Mouse (Mus musculus) ES-E14 (cell line): ENCODE results near the gene Ebf1. TPM values are rescaled to one million over a fixed set of nuclear protein-coding genes. Genes with fewer than 3 reads are reported as not detected.
"Not testable (repeated sequence)": the region's sequence is repeated elsewhere in the genome, so short reads cannot be mapped to it uniquely, and the experiment has no call there.

ENCODE experiments used
- DNase-seq: peaks from one replicate; pipeline ENCODE4 v3.0.0-alpha.2; 2013; ENCODE audit warnings: low read depth, low spot score
- H3K27ac ChIP-seq: 2 replicates; pipeline ENCODE4 v1.5.1; 2012; ENCODE audit warnings: low read depth, mild to moderate bottlenecking, low read length, moderate library complexity, mixed read lengths; ENCODE audit not compliant: poor library complexity, insufficient read depth, severe bottlenecking
- H3K36me3 ChIP-seq: 2 replicates; pipeline ENCODE4 v1.6.1; 2012; ENCODE audit warnings: mild to moderate bottlenecking, low read length, moderate library complexity, mixed read lengths; ENCODE audit not compliant: control insufficient read depth, poor library complexity, insufficient read depth, severe bottlenecking
- H3K4me1 ChIP-seq, 2 experiments: fragments of 150-350 bp in 1 of 2; sonication (generic) in 1 of 2; 2 replicates each; pipeline ENCODE4 v1.6.1; 2012; ENCODE audit warnings: low read length in 2 of 2, mild to moderate bottlenecking in 1 of 2, mixed read lengths in 1 of 2; ENCODE audit not compliant: control insufficient read depth in 2 of 2, insufficient read depth in 2 of 2, poor library complexity in 1 of 2
- H3K4me3 ChIP-seq, 2 experiments: fragments of 150-350 bp in 1 of 2; sonication (generic) in 1 of 2; 2 replicates each; pipeline ENCODE4 v1.5.1; 2012; ENCODE audit warnings: low read length in 2 of 2, low read depth in 1 of 2, mild to moderate bottlenecking in 1 of 2, mixed read lengths in 1 of 2; ENCODE audit not compliant: insufficient read depth in 1 of 2, poor library complexity in 1 of 2, severe bottlenecking in 1 of 2
- H3K9ac ChIP-seq: 2 replicates; pipeline ENCODE4 v1.6.1; 2012; ENCODE audit warnings: low read depth, mild to moderate bottlenecking, low read length, mixed read lengths; ENCODE audit not compliant: poor library complexity, insufficient read depth, severe bottlenecking
- H3K9me3 ChIP-seq: fragments of 150-350 bp; sonication (generic); 2 replicates; pipeline ENCODE4 v1.6.1; 2012; ENCODE audit warnings: low read depth, mild to moderate bottlenecking, low read length; ENCODE audit not compliant: control insufficient read depth, insufficient read depth
- CHD2 ChIP-seq: IDR thresholded peaks from 2 replicates; pipeline ENCODE4 v1.6.1; 2014; ENCODE audit warnings: mild to moderate bottlenecking, low read depth, low read length, inconsistent platforms
- HCFC1 ChIP-seq: IDR thresholded peaks from 2 replicates; pipeline ENCODE4 v1.6.1; 2012; ENCODE audit warnings: low read length, inconsistent platforms, borderline replicate concordance; ENCODE audit not compliant: insufficient read depth
- MAFK ChIP-seq: IDR thresholded peaks from 2 replicates; pipeline ENCODE4 v1.6.1; 2014; ENCODE audit warnings: mild to moderate bottlenecking, low read depth, low read length, inconsistent platforms; ENCODE audit not compliant: insufficient read depth
- ZC3H11A ChIP-seq: IDR thresholded peaks from 2 replicates; pipeline ENCODE4 v1.6.1; 2012; ENCODE audit warnings: low read depth, mild to moderate bottlenecking, inconsistent platforms, low read length, borderline replicate concordance
- ZNF384 ChIP-seq: IDR thresholded peaks from 2 replicates; pipeline ENCODE4 v1.6.1; 2012; ENCODE audit warnings: low read depth, low read length, inconsistent platforms
- in situ Hi-C, 2 experiments: fragments of 600-800 bp; cut with MboI; formaldehyde crosslinking; loops; one replicate each; pipeline ENCODE4 v1.15.1; 2025; ENCODE audit warnings: low sequenced_read_pairs in 2 of 2, inconsistent platforms in 1 of 2; ENCODE audit not compliant: unreplicated experiment in 2 of 2
- total RNA-seq: library from RNA; depleted of rRNA; stranded (reverse); fragments of 300-350 nt; gene quantifications from 2 replicates; pipeline ENCODE4 v1.2.3, GENCODE M21; 2012; rRNA removed

The Ebf1 gene
- total RNA-seq: 1.6 and 3.2 TPM in 2 replicates

GRCm38 (mm10) chr11:44616788-44617712, at the start of gene Ebf1:
Gene Ebf1 (plus strand): TSS chr11:44617317.
- Histone ChIP-seq H3K36me3 (no peaks in the 10 kb centered on the region), H3K27ac (no peak within 1 kb of the TSS), H3K4me3 (peak within 1 kb of the TSS; percentile 72 to 80), H3K9ac (peak within 1 kb of the TSS; percentile 55), H3K4me1 (peaks cover 0 to 10% of the 10 kb centered on the region in 2 experiments; a peak in 2 of 4 replicates), H3K9me3 (no peaks in the 10 kb centered on the region)
- TF ChIP-seq MAFK (no peak), HCFC1 (no peak), ZNF384 (no peak), ZC3H11A (no peak), CHD2 (no peak)
- DNase-seq: peak; percentile 94
- in situ Hi-C loops: no loop called here

GRCm38 (mm10) chr11:44570336-44570735, 46.8 kb upstream of the Ebf1 start:
- in situ Hi-C loops, DNase-seq, H3K9ac ChIP-seq, H3K36me3 ChIP-seq, H3K4me3 ChIP-seq, H3K4me1 ChIP-seq, H3K27ac ChIP-seq, H3K9me3 ChIP-seq: not testable (repeated sequence)

GRCm38 (mm10) chr11:44572781-44573180, 44.3 kb upstream of the Ebf1 start:
- DNase-seq: no peak
- Histone ChIP-seq H3K27ac (no peak overlapping the region), H3K4me3 (no peak overlapping the region), H3K9ac (no peak overlapping the region), H3K9me3 (no peaks in the 10 kb centered on the region), H3K4me1 (peaks cover 0 to 3% of the 10 kb centered on the region in 2 experiments; a peak in 1 of 4 replicates), H3K36me3 (no peaks in the 10 kb centered on the region)
- TF ChIP-seq HCFC1: no peak
- TF ChIP-seq CHD2: no peak
- in situ Hi-C loops: no loop called here

GRCm38 (mm10) chr11:44573396-44573795, 43.7 kb upstream of the Ebf1 start:
- H3K27ac ChIP-seq: no peak overlapping the region
- DNase-seq: no peak
- peaks cover 0 to 3% of the 10 kb centered on the region in 2 experiments; a peak in 1 of 4 replicates for H3K4me1 ChIP-seq
- H3K9ac ChIP-seq: no peak overlapping the region
- no peak for TF ChIP-seq ZNF384
- no peak for TF ChIP-seq ZC3H11A
- TF ChIP-seq HCFC1: no peak
- no peak for TF ChIP-seq CHD2
- TF ChIP-seq MAFK: no peak
- no peaks in the 10 kb centered on the region for H3K36me3 ChIP-seq
- in situ Hi-C loops: no loop called here
- no peak overlapping the region for H3K4me3 ChIP-seq
- no peaks in the 10 kb centered on the region for H3K9me3 ChIP-seq

- no peak for DNase-seq
- Histone ChIP-seq H3K9ac (no peak overlapping the region), H3K9me3 (no peaks in the 10 kb centered on the region), H3K4me3 (no peak overlapping the region), H3K27ac (no peak overlapping the region), H3K36me3 (no peaks in the 10 kb centered on the region), H3K4me1 (peaks cover 0 to 3% of the 10 kb centered on the region in 2 experiments; a peak in 1 of 4 replicates)
- in situ Hi-C loops: no loop called here
- no peak for TF ChIP-seq ZC3H11A
- TF ChIP-seq MAFK: no peak
- TF ChIP-seq CHD2: no peak
- TF ChIP-seq ZNF384: no peak
- TF ChIP-seq HCFC1: no peak
Measured at GRCm38 (mm10) chr11:44574391-44574790, 42.7 kb upstream of the Ebf1 start.
